Mouse (Mus musculus): ENCODE measurements around the gene Prss57. TPM values are rescaled to one million over a fixed set of nuclear protein-coding genes. Genes with fewer than 3 reads are reported as not detected.

The Prss57 gene
- polyA plus RNA-seq, 1 experiment from 2014 or later, result not detected

- Histone ChIP-seq H3K36me3 (ENCODE audit: control insufficient read depth, insufficient read depth, low read length) (no peaks in the 10 kb centered on the region), H3K9ac (ENCODE audit: low read length) (no peak overlapping the region), H3K4me1 (ENCODE audit: control insufficient read depth, insufficient read depth, low read length) (0 out of 2 replicates have a peak, but pooled peaks cover 4% of the 10 kb centered on the region), H3K27me3 (ENCODE audit: control insufficient read depth, insufficient read depth, low read length) (peaks cover 17% of the 10 kb centered on the region), H3K9me3 (ENCODE audit: control insufficient read depth, low read length) (no peaks in the 10 kb centered on the region; the same call in 1 of the 2 replicates), H3K4me2 (ENCODE audit: low read depth, severe bottlenecking) (no peak overlapping the region), H3K27ac (replicated peaks; ENCODE audit: low read depth, low read length) (no peak overlapping the region), H3K4me3 (ENCODE audit: low read depth, low read length) (no peak overlapping the region)
- 75% methylated on average over 5 of the region's 5 CpGs for WGBS
- DNase-seq (ENCODE audit: low spot score) (no peak), ATAC-seq (ENCODE audit: insufficient number of reproducible peaks, low FRiP score, low TSS enrichment, low read depth) (no peak)
These were observed 16.1 kb downstream of the Prss57 start for GRCm38 (mm10) chr10:79774486-79775279.

GRCm38 (mm10) chr10:79773208-79773607 lies 17.6 kb downstream of the Prss57 start:
- Histone ChIP-seq H3K4me3 (ENCODE audit: low read depth, low read length) (no peak overlapping the region), H3K27ac (replicated peaks; ENCODE audit: low read depth, low read length) (no peak overlapping the region)

GRCm38 (mm10) chr10:79772320-79772719 lies 18.4 kb downstream of the Prss57 start:
- no peaks in the 10 kb centered on the region; the same call in 1 of the 2 replicates for H3K9me3 ChIP-seq (ENCODE audit: control insufficient read depth, low read length)
- no peaks in the 10 kb centered on the region for H3K36me3 ChIP-seq (ENCODE audit: control insufficient read depth, insufficient read depth, low read length)
- no peak overlapping the region for H3K27ac ChIP-seq (replicated peaks; ENCODE audit: low read depth, low read length)
- no peak for DNase-seq (ENCODE audit: low spot score)
- no peak overlapping the region for H3K4me3 ChIP-seq (ENCODE audit: low read depth, low read length)
- no peak overlapping the region for H3K9ac ChIP-seq (ENCODE audit: low read length)
- no peak for ATAC-seq (ENCODE audit: insufficient number of reproducible peaks, low FRiP score, low TSS enrichment, low read depth)
- H3K4me2 ChIP-seq (ENCODE audit: low read depth, severe bottlenecking), result no peak overlapping the region
- WGBS, result 82% methylated on average over 3 of the region's 3 CpGs
- no peaks in the 10 kb centered on the region; the same call in 1 of the 2 replicates for H3K27me3 ChIP-seq (ENCODE audit: control insufficient read depth, insufficient read depth, low read length)
- H3K4me1 ChIP-seq (ENCODE audit: control insufficient read depth, insufficient read depth, low read length), result 0 out of 2 replicates have a peak, but pooled peaks cover 3% of the 10 kb centered on the region

More at GRCm38 (mm10) chr10:79773208-79773607, 17.6 kb downstream of the Prss57 start:
- Histone ChIP-seq H3K9ac (ENCODE audit: low read length) (no peak overlapping the region), H3K4me2 (ENCODE audit: low read depth, severe bottlenecking) (no peak overlapping the region), H3K4me1 (ENCODE audit: control insufficient read depth, insufficient read depth, low read length) (0 out of 2 replicates have a peak, but pooled peaks cover 4% of the 10 kb centered on the region), H3K36me3 (ENCODE audit: control insufficient read depth, insufficient read depth, low read length) (no peaks in the 10 kb centered on the region), H3K9me3 (ENCODE audit: control insufficient read depth, low read length) (no peaks in the 10 kb centered on the region; the same call in 1 of the 2 replicates), H3K27me3 (ENCODE audit: control insufficient read depth, insufficient read depth, low read length) (peaks cover 8% of the 10 kb centered on the region)
- DNase-seq (ENCODE audit: low spot score) (no peak), ATAC-seq (ENCODE audit: insufficient number of reproducible peaks, low FRiP score, low TSS enrichment, low read depth) (no peak)
- WGBS, result 93% methylated on average over 2 of the region's 2 CpGs

DNA sequence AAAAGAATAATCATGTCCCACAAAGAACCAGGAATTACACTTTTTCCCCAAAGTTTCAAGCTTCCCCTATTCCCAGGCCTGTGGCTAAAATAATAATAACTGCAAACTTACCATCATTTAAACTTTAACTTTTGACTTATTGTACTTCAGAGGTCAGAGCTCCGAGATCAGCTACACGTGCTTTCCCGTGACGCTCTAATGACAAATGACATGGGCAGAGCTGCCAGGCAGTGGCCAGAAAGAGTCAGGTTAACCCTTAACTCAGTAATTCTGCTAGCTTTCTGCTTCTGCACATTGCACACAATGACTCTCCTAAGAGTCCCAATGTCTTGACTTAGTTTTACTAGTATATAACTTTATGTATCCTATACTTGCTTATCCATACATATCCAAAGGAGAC lies 21.4 kb downstream of the Prss57 start:
- H3K9me3 ChIP-seq (ENCODE audit: control insufficient read depth, low read length), result no peaks in the 10 kb centered on the region; the same call in 1 of the 2 replicates
- 34% methylated on average over 4 of the region's 4 CpGs for WGBS
- DNase-seq (ENCODE audit: low spot score), result no peak
- no peak overlapping the region for H3K27ac ChIP-seq (replicated peaks; ENCODE audit: low read depth, low read length)
- no peaks in the 10 kb centered on the region for H3K36me3 ChIP-seq (ENCODE audit: control insufficient read depth, insufficient read depth, low read length)
- no peak overlapping the region for H3K4me3 ChIP-seq (ENCODE audit: low read depth, low read length)
- H3K4me1 ChIP-seq (ENCODE audit: control insufficient read depth, insufficient read depth, low read length), result peaks cover 14% of the 10 kb centered on the region
- no peaks in the 10 kb centered on the region for H3K27me3 ChIP-seq (ENCODE audit: control insufficient read depth, insufficient read depth, low read length)
- ATAC-seq (ENCODE audit: insufficient number of reproducible peaks, low FRiP score, low TSS enrichment, low read depth), result no peak
- no peak overlapping the region for H3K9ac ChIP-seq (ENCODE audit: low read length)
- no peak overlapping the region for H3K4me2 ChIP-seq (ENCODE audit: low read depth, severe bottlenecking)

- Histone ChIP-seq H3K27me3 (ENCODE audit: control insufficient read depth, insufficient read depth, low read length) (no peaks in the 10 kb centered on the region), H3K4me2 (ENCODE audit: low read depth, severe bottlenecking) (no peak overlapping the region), H3K9me3 (ENCODE audit: control insufficient read depth, low read length) (no peaks in the 10 kb centered on the region; the same call in 1 of the 2 replicates), H3K27ac (replicated peaks; ENCODE audit: low read depth, low read length) (no peak overlapping the region), H3K36me3 (ENCODE audit: control insufficient read depth, insufficient read depth, low read length) (peaks cover 2% of the 10 kb centered on the region; the same call in 1 of the 2 replicates), H3K4me3 (ENCODE audit: low read depth, low read length) (no peak overlapping the region), H3K9ac (ENCODE audit: low read length) (no peak overlapping the region), H3K4me1 (ENCODE audit: control insufficient read depth, insufficient read depth, low read length) (peaks cover 14% of the 10 kb centered on the region)
- ATAC-seq (ENCODE audit: insufficient number of reproducible peaks, low FRiP score, low TSS enrichment, low read depth), result no peak
- WGBS, result 2% methylated on average over 5 of the region's 5 CpGs
- DNase-seq (ENCODE audit: low spot score), result peak; percentile 91
These were observed 22.4 kb downstream of the Prss57 start for GRCm38 (mm10) chr10:79768400-79768799.

DNA sequence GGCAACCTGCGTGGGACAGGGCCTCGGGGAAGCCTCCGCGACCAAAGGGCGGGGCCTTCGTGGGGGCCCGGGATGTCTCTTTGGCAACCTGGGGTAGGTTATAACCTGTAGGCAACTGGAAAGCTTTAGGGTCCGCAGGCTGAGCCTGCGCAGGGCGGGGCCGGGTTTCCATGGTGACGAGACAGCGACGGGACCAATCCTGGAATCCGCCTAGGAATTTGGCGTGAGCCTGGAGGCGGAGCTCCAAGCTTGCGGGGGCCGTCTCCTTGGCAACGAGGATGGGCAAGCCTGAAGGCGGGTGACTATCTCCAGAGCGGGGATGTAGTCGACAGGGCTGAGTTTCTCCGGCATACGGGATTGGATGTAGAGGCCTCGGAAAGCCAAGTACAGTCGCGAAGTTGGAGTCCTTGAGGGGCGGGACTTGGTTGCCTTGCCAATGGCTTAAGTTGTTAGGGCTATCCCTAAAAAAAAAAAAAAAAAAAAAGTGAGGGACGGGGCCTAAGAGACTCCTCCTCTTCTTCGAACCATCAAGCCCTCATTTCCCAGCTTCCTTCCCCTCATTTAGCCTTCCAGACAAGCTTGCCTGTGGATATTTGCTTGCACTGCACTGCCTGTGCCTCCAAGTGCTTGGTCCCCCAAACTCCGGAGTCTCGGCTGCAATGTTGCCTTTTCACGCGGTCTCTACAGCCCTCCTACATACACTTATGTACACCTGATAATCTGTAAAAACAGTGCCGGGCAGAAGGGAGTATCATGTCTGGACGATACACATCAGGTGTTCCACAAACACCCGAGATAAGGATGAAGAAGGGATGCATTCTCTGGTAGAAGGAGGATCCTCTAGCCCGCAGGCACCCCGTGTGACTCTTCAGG lies 23.2 kb downstream of the Prss57 start:
- H3K9me3 ChIP-seq (ENCODE audit: control insufficient read depth, low read length), result no peaks in the 10 kb centered on the region; the same call in 1 of the 2 replicates
- 0 out of 2 replicates have a peak overlapping the region, but pooled peaks have one; percentile 13 for H3K9ac ChIP-seq (ENCODE audit: low read length)
- H3K27me3 ChIP-seq (ENCODE audit: control insufficient read depth, insufficient read depth, low read length), result no peaks in the 10 kb centered on the region
- ATAC-seq (ENCODE audit: insufficient number of reproducible peaks, low FRiP score, low TSS enrichment, low read depth) (peak; percentile 82), DNase-seq (ENCODE audit: low spot score) (peak; percentile 92)
- peak overlapping the region; percentile 90 for H3K4me2 ChIP-seq (ENCODE audit: low read depth, severe bottlenecking)
- peaks cover 3% of the 10 kb centered on the region for H3K36me3 ChIP-seq (ENCODE audit: control insufficient read depth, insufficient read depth, low read length)
- H3K27ac ChIP-seq (replicated peaks; ENCODE audit: low read depth, low read length), result peak overlapping the region; percentile 90
- 12% methylated on average over 40 of the region's 40 CpGs for WGBS
- peaks cover 14% of the 10 kb centered on the region for H3K4me1 ChIP-seq (ENCODE audit: control insufficient read depth, insufficient read depth, low read length)
- peak overlapping the region; percentile 87 for H3K4me3 ChIP-seq (ENCODE audit: low read depth, low read length)

GRCm38 (mm10) chr10:79766508-79767325 lies 24.0 kb downstream of the Prss57 start, which contains the start of gene Rnf126:
Gene Rnf126 (minus strand): TSS chr10:79766952.
- Histone ChIP-seq H3K9me3 (ENCODE audit: control insufficient read depth, low read length) (no peaks in the 10 kb centered on the region), H3K4me2 (ENCODE audit: low read depth, severe bottlenecking) (peak within 1 kb of the TSS; percentile 90), H3K4me3 (ENCODE audit: low read depth, low read length) (peak within 1 kb of the TSS; percentile 87), H3K4me1 (ENCODE audit: control insufficient read depth, insufficient read depth, low read length) (peaks cover 14% of the 10 kb centered on the region), H3K27me3 (ENCODE audit: control insufficient read depth, insufficient read depth, low read length) (no peaks in the 10 kb centered on the region), H3K9ac (ENCODE audit: low read length) (peak within 1 kb of the TSS; percentile 95), H3K27ac (replicated peaks; ENCODE audit: low read depth, low read length) (peak within 1 kb of the TSS; percentile 90), H3K36me3 (ENCODE audit: control insufficient read depth, insufficient read depth, low read length) (peaks cover 12% of the 10 kb centered on the region)
- ATAC-seq (ENCODE audit: insufficient number of reproducible peaks, low FRiP score, low TSS enrichment, low read depth), result peak; percentile 92
- WGBS, result under 1% methylated on average over 101 of the region's 101 CpGs
- DNase-seq (ENCODE audit: low spot score), result peak; percentile 100

All from limb, embryonic 11.5 days (tissue).